Mouse (Mus musculus) hindbrain, embryonic 11.5 days (tissue): ENCODE measurements at regions not wholly inside any gene's neighbourhood (a gene's known extent, or its start where the extent isn't known, plus 50 kb on each side); places are given as distances from the start of the nearest gene placed in this dataset.

Experiments used
- ATAC-seq: fragments of 200-750 bp; cut with Nextera tagmentation; 2 replicates; pipeline ENCODE4 v1.8.0; 2017; ENCODE audit warnings: mild to moderate bottlenecking, moderate TSS enrichment, moderate library complexity; ENCODE audit not compliant: low FRiP score
- DNase-seq: peaks from one replicate; pipeline ENCODE4 v3.0.0-alpha.2; 2015; ENCODE audit warnings: low spot score
- H3K27ac ChIP-seq: fragments of 300-500 bp; sonication (generic); 2 replicates; pipeline ENCODE4 v1.5.1; 2014; ENCODE audit warnings: mild to moderate bottlenecking, low read depth, low read length
- H3K27me3 ChIP-seq: fragments of 300-500 bp; sonication (generic); 2 replicates; pipeline ENCODE4 v1.6.1; 2014; ENCODE audit warnings: mild to moderate bottlenecking, low read length, moderate library complexity, mixed read lengths; ENCODE audit not compliant: control insufficient read depth, insufficient read depth
- H3K36me3 ChIP-seq: fragments of 300-500 bp; sonication (generic); 2 replicates; pipeline ENCODE4 v1.6.1; 2014; ENCODE audit warnings: mild to moderate bottlenecking, low read length, moderate library complexity, mixed read lengths; ENCODE audit not compliant: control insufficient read depth, insufficient read depth
- H3K4me1 ChIP-seq: fragments of 300-500 bp; sonication (generic); replicated peaks from 2 replicates; pipeline ENCODE4 v1.6.1; 2014; ENCODE audit warnings: low read length, mixed read lengths; ENCODE audit not compliant: control insufficient read depth, insufficient read depth
- H3K4me2 ChIP-seq: fragments of 300-500 bp; sonication (generic); replicated peaks from 2 replicates; pipeline ENCODE4 v1.6.1; 2014; ENCODE audit warnings: mild to moderate bottlenecking, low read depth, low read length
- H3K4me3 ChIP-seq: fragments of 300-500 bp; sonication (generic); 2 replicates; pipeline ENCODE4 v1.5.1; 2014; ENCODE audit warnings: low read depth, low read length
- H3K9ac ChIP-seq: fragments of 300-500 bp; sonication (generic); 2 replicates; pipeline ENCODE4 v1.6.1; 2014; ENCODE audit warnings: low read depth, low read length
- H3K9me3 ChIP-seq: fragments of 300-500 bp; sonication (generic); 2 replicates; pipeline ENCODE4 v1.6.1; 2016; ENCODE audit warnings: low read length; ENCODE audit not compliant: control insufficient read depth
- WGBS: fragments of 180-500 bp; shearing (Covaris S2); extraction: QIAGEN DNeasy Blood & Tissue Kit; methylation state at CpG from one replicate; pipeline ENCODE4 v1.1.7; 2014; 5-methylcytosine and 5-hydroxymethylcytosine counted together

DNA sequence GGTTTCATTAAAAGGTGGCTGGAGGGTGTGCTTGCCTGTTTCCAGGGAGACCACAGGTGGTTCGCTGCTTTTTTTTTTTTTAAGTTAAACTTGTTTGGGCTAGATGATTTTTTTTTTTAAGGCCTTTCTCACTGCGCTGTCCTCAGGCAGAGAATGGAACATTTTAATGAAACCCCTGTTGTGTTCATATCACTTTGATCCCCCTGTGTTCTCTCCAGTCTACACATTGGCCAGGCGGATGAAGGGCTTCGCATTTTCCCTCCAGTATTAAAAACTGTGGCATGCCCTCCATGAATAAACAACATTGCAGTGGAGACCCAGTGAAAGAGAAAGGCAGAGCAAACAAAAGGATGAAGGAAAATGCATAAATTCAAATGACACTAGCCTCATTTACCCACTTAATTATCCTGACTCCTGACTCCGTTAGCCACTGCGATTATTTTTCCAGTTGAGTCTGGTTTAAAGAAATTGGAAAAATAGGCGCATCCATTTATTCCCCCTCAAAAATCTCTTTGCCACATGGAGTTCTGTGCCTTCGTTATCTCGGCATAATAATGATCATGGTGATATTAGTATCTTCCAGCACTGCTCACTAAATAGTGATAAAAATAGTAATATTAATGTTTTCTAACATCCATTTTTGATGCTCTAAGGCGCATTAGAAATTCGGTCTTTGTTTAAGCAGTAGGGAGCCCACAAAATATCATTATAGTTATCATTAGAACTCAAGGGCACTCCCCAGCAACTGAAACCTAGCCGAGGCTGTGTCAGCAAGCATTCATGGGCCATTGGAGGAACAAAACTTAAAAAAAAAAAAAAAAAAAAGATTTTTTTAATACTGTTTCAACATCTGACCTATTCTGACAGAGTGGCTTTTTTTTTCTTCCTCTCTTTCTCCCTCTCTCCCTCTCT lies 618.0 kb downstream of the Tfap2b start:
- H3K9ac ChIP-seq, result no peak overlapping the region
- no peak overlapping the region for H3K4me3 ChIP-seq
- H3K27ac ChIP-seq, result no peak overlapping the region
- no peaks in the 10 kb centered on the region; the same call in 1 of the 2 replicates for H3K4me1 ChIP-seq
- ATAC-seq (peak; percentile 30; the same call in 1 of the 2 replicates), DNase-seq (peak; percentile 7)
- H3K36me3 ChIP-seq, result no peaks in the 10 kb centered on the region
- no peaks in the 10 kb centered on the region for H3K9me3 ChIP-seq
- no peaks in the 10 kb centered on the region for H3K27me3 ChIP-seq
- 59% methylated on average over 12 of the region's 12 CpGs for WGBS
- no peak overlapping the region for H3K4me2 ChIP-seq

DNA sequence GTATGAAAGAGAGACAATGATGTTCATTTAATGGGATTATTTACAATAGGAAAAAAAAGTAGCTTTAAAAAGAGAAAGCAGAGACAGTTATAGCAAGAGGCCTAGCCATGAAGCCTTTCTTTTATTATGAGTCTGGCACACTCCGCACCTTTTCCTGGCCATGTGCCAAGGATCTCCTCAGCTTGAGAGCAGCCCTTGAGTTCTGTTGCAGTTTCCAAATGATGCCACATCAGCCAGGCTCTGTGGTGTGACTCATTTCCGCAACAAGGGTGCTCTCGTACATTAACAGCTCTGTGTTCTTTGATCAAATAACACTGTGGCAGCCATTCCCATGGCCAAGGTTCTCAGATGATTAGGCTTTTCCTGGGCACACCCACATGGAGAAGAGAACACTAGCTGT lies 641.2 kb downstream of the Tfap2b start:
- H3K9me3 ChIP-seq, result no peaks in the 10 kb centered on the region
- no peak overlapping the region for H3K9ac ChIP-seq

DNA sequence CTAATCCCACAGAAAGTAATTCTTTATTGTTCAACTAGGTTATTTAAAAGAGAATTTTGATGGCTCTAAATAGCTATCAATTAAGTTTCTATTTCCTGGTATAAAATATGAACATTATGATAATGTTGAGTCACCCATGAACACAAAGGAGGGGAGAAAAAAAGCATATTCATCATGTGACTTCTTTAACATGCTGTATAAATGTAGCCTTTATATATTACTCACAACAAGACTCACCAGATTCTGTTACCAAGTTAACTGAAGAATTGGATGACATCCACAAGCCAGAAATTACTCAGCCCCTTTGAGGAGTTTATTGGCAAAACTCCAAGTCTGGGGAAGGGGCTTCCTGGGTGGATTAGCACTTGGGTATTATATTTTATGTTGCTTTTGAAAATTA lies 648.5 kb downstream of the Tfap2b start:
- Histone ChIP-seq H3K27me3 (no peaks in the 10 kb centered on the region), H3K36me3 (no peaks in the 10 kb centered on the region), H3K9ac (no peak overlapping the region), H3K27ac (no peak overlapping the region), H3K9me3 (no peaks in the 10 kb centered on the region), H3K4me2 (no peak overlapping the region), H3K4me1 (no peaks in the 10 kb centered on the region), H3K4me3 (no peak overlapping the region)
- no peak for DNase-seq
- no peak for ATAC-seq

More for the DNA sequence above, 641.2 kb downstream of the Tfap2b start:
- Histone ChIP-seq H3K27ac (no peak overlapping the region), H3K4me2 (no peak overlapping the region), H3K4me1 (no peaks in the 10 kb centered on the region), H3K4me3 (no peak overlapping the region), H3K36me3 (no peaks in the 10 kb centered on the region), H3K27me3 (no peaks in the 10 kb centered on the region)
- no peak for DNase-seq
- no peak for ATAC-seq
- 90% methylated on average over 3 of the region's 3 CpGs for WGBS

DNA sequence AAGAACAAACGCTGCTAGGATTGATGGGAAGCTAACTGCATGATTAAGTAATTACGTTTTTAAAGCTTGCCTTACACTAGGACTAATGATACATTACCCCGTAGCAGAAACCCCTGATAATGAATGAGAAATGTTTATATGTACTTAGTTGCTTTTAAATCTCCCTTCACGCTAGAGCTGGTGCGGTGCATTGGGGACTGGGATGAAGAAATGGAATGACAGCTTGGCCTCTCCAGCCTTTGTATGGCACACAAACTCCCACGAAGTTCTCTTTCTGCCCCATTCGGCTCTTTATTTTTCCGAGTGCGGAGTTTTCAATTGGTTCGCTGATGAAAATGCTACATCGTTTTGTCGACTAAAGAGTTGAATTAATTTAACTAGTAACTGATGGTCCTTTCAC lies 659.8 kb downstream of the Tfap2b start:
- H3K4me1 ChIP-seq, result no peaks in the 10 kb centered on the region
- 64% methylated on average over 12 of the region's 12 CpGs for WGBS
- H3K36me3 ChIP-seq, result no peaks in the 10 kb centered on the region
- DNase-seq (no peak), ATAC-seq (no peak)
- no peak overlapping the region for H3K9ac ChIP-seq
- no peak overlapping the region for H3K27ac ChIP-seq
- no peak overlapping the region for H3K4me2 ChIP-seq
- no peaks in the 10 kb centered on the region for H3K27me3 ChIP-seq
- no peak overlapping the region for H3K4me3 ChIP-seq
- no peaks in the 10 kb centered on the region for H3K9me3 ChIP-seq

DNA sequence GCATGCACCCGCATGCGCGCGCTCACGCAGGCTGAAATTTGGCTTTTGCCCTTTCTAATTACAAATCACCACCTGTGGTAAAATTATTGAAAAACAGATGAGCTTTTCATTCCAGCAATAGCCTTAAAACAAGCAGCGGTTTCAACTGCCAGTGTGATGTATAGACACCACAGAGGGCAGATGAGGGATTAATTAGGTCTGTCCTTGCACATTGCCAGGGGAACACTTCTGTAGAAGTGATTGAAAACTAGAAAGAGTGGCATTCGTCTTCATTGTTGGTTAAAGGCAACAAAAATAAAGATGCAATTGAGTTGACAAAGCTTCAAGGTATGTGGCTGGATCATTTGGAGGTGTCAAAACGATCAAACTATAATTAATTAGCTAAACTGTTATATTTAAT lies 672.5 kb downstream of the Tfap2b start:
- no peaks in the 10 kb centered on the region for H3K4me1 ChIP-seq
- H3K27ac ChIP-seq, result no peak overlapping the region
- no peak overlapping the region for H3K9ac ChIP-seq
- DNase-seq (peak; percentile 7), ATAC-seq (peak; percentile 60; the same call in 1 of the 2 replicates)
- no peaks in the 10 kb centered on the region for H3K27me3 ChIP-seq
- H3K4me3 ChIP-seq, result no peak overlapping the region
- no peaks in the 10 kb centered on the region for H3K9me3 ChIP-seq
- H3K4me2 ChIP-seq, result no peak overlapping the region
- no peaks in the 10 kb centered on the region for H3K36me3 ChIP-seq
- WGBS, result 50% methylated on average over 8 of the region's 8 CpGs

DNA sequence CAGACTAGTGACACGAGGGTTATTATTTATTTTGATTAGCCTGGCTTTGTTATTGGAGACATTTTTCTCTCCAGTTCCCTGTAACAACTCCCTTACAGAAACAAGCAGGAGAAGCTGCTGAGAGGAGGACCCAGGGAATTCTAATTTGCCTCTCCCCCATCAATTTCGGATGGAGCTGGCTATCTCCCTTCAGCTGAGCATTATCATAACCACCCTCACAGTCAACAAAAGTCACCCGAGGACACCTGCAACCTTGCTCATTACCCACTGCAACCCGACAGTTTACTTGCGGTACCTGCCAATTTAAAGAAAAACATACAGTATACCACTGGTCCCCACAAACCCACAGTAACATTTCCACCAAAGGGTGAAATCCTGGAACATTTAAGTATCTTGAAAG lies 690.7 kb downstream of the Tfap2b start:
- no peak for DNase-seq

DNA sequence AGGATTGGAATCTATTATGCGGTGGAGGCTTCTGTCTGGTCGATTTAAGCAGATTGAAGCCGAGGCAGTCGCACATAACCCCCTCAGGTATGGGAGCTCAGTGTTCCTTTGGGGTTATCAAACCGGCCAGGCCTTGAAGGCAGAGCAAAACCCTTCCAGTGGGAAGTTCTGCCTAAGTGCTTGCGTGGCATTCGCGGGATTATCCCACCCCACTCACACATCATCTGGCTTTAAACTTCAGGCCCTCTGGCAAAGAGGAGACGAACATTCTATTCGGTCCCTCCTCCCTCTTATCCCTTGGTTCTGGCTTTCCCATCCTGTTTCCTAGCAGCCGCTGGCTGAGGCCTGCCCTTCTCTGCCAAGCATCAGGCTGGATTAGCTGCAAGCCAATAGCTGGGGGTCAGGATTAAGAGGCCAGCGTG lies 691.2 kb downstream of the Tfap2b start:
- H3K27me3 ChIP-seq, result no peaks in the 10 kb centered on the region
- ATAC-seq, result peak; percentile 57; the same call in 1 of the 2 replicates
- DNase-seq, result peak; percentile 11

More for the DNA sequence above, 690.7 kb downstream of the Tfap2b start:
- H3K9me3 ChIP-seq, result no peaks in the 10 kb centered on the region
- no peak for ATAC-seq
- no peak overlapping the region for H3K9ac ChIP-seq
- 53% methylated on average over 5 of the region's 5 CpGs for WGBS
- no peak overlapping the region for H3K4me2 ChIP-seq
- no peak overlapping the region for H3K4me3 ChIP-seq
- H3K27me3 ChIP-seq, result no peaks in the 10 kb centered on the region
- no peak overlapping the region for H3K27ac ChIP-seq
- no peaks in the 10 kb centered on the region for H3K36me3 ChIP-seq
- H3K4me1 ChIP-seq, result no peaks in the 10 kb centered on the region

DNA sequence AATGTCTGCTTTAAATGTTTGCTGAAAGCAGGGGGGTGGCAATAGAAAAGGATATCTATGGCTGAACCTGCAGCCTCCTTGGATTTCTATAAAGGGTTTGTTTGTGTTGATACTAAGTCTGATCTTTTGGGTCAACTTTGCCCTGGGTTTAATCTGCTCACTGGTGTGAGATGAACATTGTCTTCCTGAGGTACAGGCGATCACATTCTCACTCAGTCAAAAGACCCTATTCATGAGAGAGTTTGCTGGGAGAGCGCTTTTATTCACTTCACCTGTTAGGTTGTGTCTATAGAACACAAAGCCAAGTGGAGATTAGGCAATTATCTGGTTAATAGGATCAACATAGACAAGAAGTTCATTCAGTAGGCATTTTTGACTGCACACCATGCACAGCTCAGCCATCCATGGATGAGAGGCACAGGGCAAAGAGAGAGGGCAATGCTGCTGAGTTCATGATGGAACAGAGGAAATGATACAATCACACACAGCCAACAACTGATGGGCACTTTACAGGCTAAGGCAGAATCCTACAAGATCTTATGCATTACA lies 692.3 kb downstream of the Tfap2b start:
- Histone ChIP-seq H3K27me3 (no peaks in the 10 kb centered on the region), H3K9ac (no peak overlapping the region)
- no peak for DNase-seq

More for the DNA sequence above, 691.2 kb downstream of the Tfap2b start:
- WGBS, result 47% methylated on average over 12 of the region's 12 CpGs
- Histone ChIP-seq H3K9me3 (no peaks in the 10 kb centered on the region), H3K36me3 (no peaks in the 10 kb centered on the region), H3K4me2 (no peak overlapping the region), H3K4me3 (no peak overlapping the region), H3K27ac (no peak overlapping the region), H3K9ac (no peak overlapping the region), H3K4me1 (no peaks in the 10 kb centered on the region)

More for the DNA sequence above, 692.3 kb downstream of the Tfap2b start:
- H3K36me3 ChIP-seq, result no peaks in the 10 kb centered on the region
- no peak overlapping the region for H3K27ac ChIP-seq
- no peaks in the 10 kb centered on the region for H3K9me3 ChIP-seq
- no peak overlapping the region for H3K4me2 ChIP-seq
- WGBS, result 42% methylated on average over 2 of the region's 2 CpGs
- no peak overlapping the region for H3K4me3 ChIP-seq
- no peak for ATAC-seq
- H3K4me1 ChIP-seq, result no peaks in the 10 kb centered on the region
